Mouse (Mus musculus): ENCODE data around the gene Pyurf. TPM values are rescaled to one million over a fixed set of nuclear protein-coding genes. Genes with fewer than 3 reads are reported as not detected.

Pyurf gene
- polyA plus RNA-seq, 1 experiment from 2014 or later: 12.3 TPM

DNA sequence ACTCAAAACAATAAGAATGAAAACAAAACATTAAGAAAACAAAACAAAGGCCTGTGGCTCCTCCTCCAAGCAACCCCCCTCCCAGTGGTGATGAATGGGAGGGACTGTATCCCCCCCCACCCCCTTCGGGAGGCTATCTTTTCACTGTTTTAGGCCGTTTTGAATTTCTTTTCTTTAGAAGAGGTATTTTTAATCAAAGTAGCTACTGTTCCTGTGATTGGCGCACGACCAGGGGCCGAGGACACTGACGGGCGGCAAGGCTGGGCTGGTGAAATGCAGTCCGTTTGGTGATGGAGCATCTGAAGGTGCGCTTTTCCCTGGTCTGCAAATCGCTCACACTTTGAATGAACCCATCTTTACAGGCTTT is 10.5 kb upstream of the Pyurf start, which contains the start of gene Lancl2:
Lancl2 (plus strand) TSS at position 165 of the 367 bp plus-strand sequence.
- peak within 1 kb of the TSS; percentile 80 for H3K27ac ChIP-seq (ENCODE audit: low read depth)
- DNase-seq (no peak), ATAC-seq (peak; percentile 14)
- no peaks in the 10 kb centered on the region for H3K27me3 ChIP-seq (ENCODE audit: insufficient read depth, low read length)
- H3K9me3 ChIP-seq (ENCODE audit: low read length): no peaks in the 10 kb centered on the region
- peak within 1 kb of the TSS; percentile 79 for H3K4me3 ChIP-seq (ENCODE audit: low read depth, low read length)
- H3K36me3 ChIP-seq (replicated peaks; ENCODE audit: insufficient read depth, low read length): no peaks in the 10 kb centered on the region
- 0 out of 2 replicates have a peak, but pooled peaks cover 2% of the 10 kb centered on the region for H3K4me1 ChIP-seq (ENCODE audit: insufficient read depth)
- peak within 1 kb of the TSS; percentile 69 for H3K9ac ChIP-seq (replicated peaks)
- TF ChIP-seq EP300 (IDR thresholded peaks at IDR 0.05; ENCODE audit: low read depth) (no peak), CTCF (IDR thresholded peaks at IDR 0.05; ENCODE audit: low read depth) (no peak)
- H3K4me2 ChIP-seq (ENCODE audit: low read depth, low read length): peak within 1 kb of the TSS; percentile 84
- whole genome bisulfite sequencing (ENCODE audit: insufficient replicate concordance): under 1% methylated on average over 10 of the region's 10 CpGs

DNA sequence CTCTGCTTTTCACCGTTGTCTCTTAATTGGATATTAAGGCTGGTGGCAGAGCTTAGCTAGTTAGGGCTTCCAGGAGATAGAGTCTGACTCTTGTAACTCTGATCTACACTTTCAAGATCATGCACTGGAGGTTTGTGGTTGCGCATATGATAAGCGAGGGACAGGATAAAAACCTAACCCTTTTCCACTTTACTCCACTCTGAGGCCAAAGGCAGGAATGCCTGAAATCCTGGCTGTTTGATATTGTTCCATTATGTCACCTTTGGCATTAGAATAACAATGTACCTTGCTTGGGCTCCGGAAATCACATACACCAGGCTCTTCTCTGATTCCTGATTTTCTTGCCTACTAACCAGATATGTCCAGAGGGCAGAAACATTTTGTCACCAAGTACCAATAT is 9.8 kb upstream of the Pyurf start:
- Histone ChIP-seq H3K4me1 (ENCODE audit: insufficient read depth) (0 out of 2 replicates have a peak, but pooled peaks cover 2% of the 10 kb centered on the region), H3K9me3 (ENCODE audit: low read length) (no peaks in the 10 kb centered on the region), H3K27ac (ENCODE audit: low read depth) (no peak overlapping the region), H3K4me2 (ENCODE audit: low read depth, low read length) (peak overlapping the region; percentile 84), H3K9ac (replicated peaks) (no peak overlapping the region), H3K4me3 (ENCODE audit: low read depth, low read length) (peak overlapping the region; percentile 79; the same call in 1 of the 2 replicates), H3K27me3 (ENCODE audit: insufficient read depth, low read length) (no peaks in the 10 kb centered on the region), H3K36me3 (replicated peaks; ENCODE audit: insufficient read depth, low read length) (no peaks in the 10 kb centered on the region)
- 65% methylated on average over 4 of the region's 4 CpGs for WGBS (ENCODE audit: insufficient replicate concordance)
- DNase-seq: no peak
- no peak for TF ChIP-seq CTCF (IDR thresholded peaks at IDR 0.05; ENCODE audit: low read depth)
- no peak for TF ChIP-seq EP300 (IDR thresholded peaks at IDR 0.05; ENCODE audit: low read depth)
- no peak for ATAC-seq

DNA sequence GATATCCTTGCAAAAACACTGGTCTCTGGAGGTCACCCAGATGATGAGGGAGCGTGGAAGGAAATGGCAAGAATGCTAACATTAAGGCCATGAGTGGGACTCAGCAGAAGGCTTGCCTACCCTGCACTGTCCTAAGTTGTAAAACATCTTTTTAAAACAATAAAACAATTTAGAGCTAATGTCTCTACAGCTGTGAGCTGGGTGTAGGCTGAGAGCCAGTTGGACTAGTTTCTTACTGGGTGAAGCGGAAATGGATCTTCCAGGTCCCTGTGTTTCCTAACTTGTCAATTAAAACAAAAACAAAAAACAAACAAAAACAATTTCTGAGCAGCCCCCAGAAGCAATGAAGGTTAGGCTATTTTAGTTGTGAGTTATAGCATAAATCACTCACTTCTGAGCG is 1.2 kb upstream of the Pyurf start:
- no peak for ATAC-seq
- H3K4me2 ChIP-seq (ENCODE audit: low read depth, low read length): no peak overlapping the region
- TF ChIP-seq CTCF (IDR thresholded peaks at IDR 0.05; ENCODE audit: low read depth) (no peak), EP300 (IDR thresholded peaks at IDR 0.05; ENCODE audit: low read depth) (no peak)
- H3K27ac ChIP-seq (ENCODE audit: low read depth): no peak overlapping the region
- WGBS (ENCODE audit: insufficient replicate concordance): 79% methylated on average over 3 of the region's 3 CpGs
- H3K27me3 ChIP-seq (ENCODE audit: insufficient read depth, low read length): no peaks in the 10 kb centered on the region
- H3K4me1 ChIP-seq (ENCODE audit: insufficient read depth): peaks cover 5% of the 10 kb centered on the region
- no peak overlapping the region for H3K4me3 ChIP-seq (ENCODE audit: low read depth, low read length)
- H3K36me3 ChIP-seq (replicated peaks; ENCODE audit: insufficient read depth, low read length): peaks cover 4% of the 10 kb centered on the region
- no peak for DNase-seq
- no peaks in the 10 kb centered on the region for H3K9me3 ChIP-seq (ENCODE audit: low read length)
- no peak overlapping the region for H3K9ac ChIP-seq (replicated peaks)

DNA sequence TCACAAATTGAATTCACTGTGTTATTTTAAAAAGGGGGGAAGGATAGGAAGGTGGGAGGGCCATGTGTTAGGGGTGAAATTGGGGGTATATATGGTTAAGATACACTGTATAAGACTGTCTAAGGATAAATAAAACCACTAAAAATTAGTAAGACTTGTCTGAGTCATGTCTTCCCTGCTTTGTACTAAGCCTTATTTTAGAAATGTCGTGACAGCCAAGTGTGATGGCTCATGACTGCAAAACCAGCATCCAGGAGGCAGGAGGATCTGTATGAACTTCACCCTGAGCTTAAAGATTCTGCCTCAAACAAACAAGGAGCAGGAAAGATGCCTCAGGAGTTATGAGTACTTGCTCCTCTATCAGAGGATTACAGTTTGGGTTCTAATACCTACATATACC is 7.7 kb downstream of the Pyurf start:
- ATAC-seq (no peak), DNase-seq (no peak)
- TF ChIP-seq CTCF (IDR thresholded peaks at IDR 0.05; ENCODE audit: low read depth): no peak
- no peak for TF ChIP-seq EP300 (IDR thresholded peaks at IDR 0.05; ENCODE audit: low read depth)
- H3K4me3 ChIP-seq (ENCODE audit: low read depth, low read length): no peak overlapping the region
- peaks cover 12% of the 10 kb centered on the region for H3K36me3 ChIP-seq (replicated peaks; ENCODE audit: insufficient read depth, low read length)
- no peaks in the 10 kb centered on the region for H3K9me3 ChIP-seq (ENCODE audit: low read length)
- 87% methylated on average over 1 of the region's 1 CpGs for WGBS (ENCODE audit: insufficient replicate concordance)
- H3K27ac ChIP-seq (ENCODE audit: low read depth): no peak overlapping the region
- H3K4me2 ChIP-seq (ENCODE audit: low read depth, low read length): no peak overlapping the region
- H3K9ac ChIP-seq (replicated peaks): no peak overlapping the region
- no peaks in the 10 kb centered on the region for H3K4me1 ChIP-seq (ENCODE audit: insufficient read depth)
- no peaks in the 10 kb centered on the region for H3K27me3 ChIP-seq (ENCODE audit: insufficient read depth, low read length)

DNA sequence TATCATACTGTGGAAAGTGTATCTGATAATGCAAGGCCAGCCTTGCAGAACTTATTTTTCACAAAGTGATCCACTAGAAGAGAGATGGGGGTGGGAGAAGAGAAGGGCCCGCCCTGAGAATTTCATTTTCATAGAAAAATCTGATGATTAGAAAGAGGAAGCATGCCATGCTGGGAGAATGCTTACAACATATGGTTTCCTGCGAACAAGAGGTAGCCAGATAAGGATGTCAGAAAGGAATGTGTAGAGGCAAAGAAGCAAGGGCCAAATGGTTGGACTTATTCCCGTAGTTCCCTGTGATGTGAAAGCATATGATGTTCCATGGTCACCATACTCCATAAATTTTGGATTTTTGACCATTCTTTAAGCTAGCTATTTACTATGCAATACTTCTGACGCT is 30.6 kb downstream of the Pyurf start:
- Histone ChIP-seq H3K36me3 (replicated peaks; ENCODE audit: insufficient read depth, low read length) (0 out of 2 replicates have a peak, but pooled peaks cover 5% of the 10 kb centered on the region), H3K27me3 (ENCODE audit: insufficient read depth, low read length) (no peaks in the 10 kb centered on the region), H3K9me3 (ENCODE audit: low read length) (no peaks in the 10 kb centered on the region), H3K9ac (replicated peaks) (no peak overlapping the region), H3K4me1 (ENCODE audit: insufficient read depth) (no peaks in the 10 kb centered on the region), H3K4me3 (ENCODE audit: low read depth, low read length) (no peak overlapping the region), H3K4me2 (ENCODE audit: low read depth, low read length) (no peak overlapping the region), H3K27ac (ENCODE audit: low read depth) (no peak overlapping the region)
- TF ChIP-seq CTCF (IDR thresholded peaks at IDR 0.05; ENCODE audit: low read depth) (no peak), EP300 (IDR thresholded peaks at IDR 0.05; ENCODE audit: low read depth) (no peak)
- 54% methylated on average over 4 of the region's 4 CpGs for WGBS (ENCODE audit: insufficient replicate concordance)
- ATAC-seq: no peak
- DNase-seq: no peak

DNA sequence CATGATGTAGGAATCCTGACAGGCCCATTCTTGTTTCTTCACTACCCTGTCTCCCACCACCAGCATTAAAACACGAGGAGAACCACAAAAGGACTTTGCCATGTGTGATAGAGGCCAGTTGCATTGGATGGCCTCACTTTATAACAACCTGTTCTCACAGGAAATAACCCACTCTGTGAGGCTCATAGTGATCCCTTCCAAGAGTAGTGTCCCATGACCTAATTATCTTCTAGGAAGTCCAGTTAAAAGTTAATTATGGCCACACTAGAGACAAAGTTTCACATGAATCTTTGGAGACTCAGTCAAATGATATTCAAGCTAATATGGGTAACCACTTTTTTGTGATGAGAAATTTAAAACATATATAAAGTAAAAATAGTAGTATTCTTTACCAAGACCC is 44.6 kb downstream of the Pyurf start:
- TF ChIP-seq CTCF (IDR thresholded peaks at IDR 0.05; ENCODE audit: low read depth) (no peak), EP300 (IDR thresholded peaks at IDR 0.05; ENCODE audit: low read depth) (no peak)
- 53% methylated on average over 1 of the region's 1 CpGs for WGBS (ENCODE audit: insufficient replicate concordance)
- no peaks in the 10 kb centered on the region for H3K9me3 ChIP-seq (ENCODE audit: low read length)

More for the DNA sequence above, 44.6 kb downstream of the Pyurf start:
- Histone ChIP-seq H3K4me2 (ENCODE audit: low read depth, low read length) (no peak overlapping the region), H3K27ac (ENCODE audit: low read depth) (no peak overlapping the region), H3K27me3 (ENCODE audit: insufficient read depth, low read length) (no peaks in the 10 kb centered on the region), H3K4me1 (ENCODE audit: insufficient read depth) (no peaks in the 10 kb centered on the region), H3K9ac (replicated peaks) (no peak overlapping the region), H3K36me3 (replicated peaks; ENCODE audit: insufficient read depth, low read length) (0 out of 2 replicates have a peak, but pooled peaks cover 2% of the 10 kb centered on the region), H3K4me3 (ENCODE audit: low read depth, low read length) (no peak overlapping the region)
- DNase-seq: no peak
- ATAC-seq: no peak
